Mouse (Mus musculus) C2C12 (cell line): ENCODE results near the gene Gm20388.

Experiments used
- CEBPB ChIP-seq: IDR thresholded peaks from one replicate; pipeline ENCODE4 v1.6.1; 2011; ENCODE audit warnings: low read depth, mild to moderate bottlenecking, control low read depth, moderate library complexity
- CTCF ChIP-seq: IDR thresholded peaks from one replicate; pipeline ENCODE4 v1.5.1; 2011; ENCODE audit not compliant: control insufficient read depth, insufficient read depth, insufficient read length
- FOSL1 ChIP-seq: IDR thresholded peaks from one replicate; pipeline ENCODE4 v1.8.0; 2011; ENCODE audit warnings: mild to moderate bottlenecking, low read length; ENCODE audit not compliant: poor library complexity, insufficient read depth, severe bottlenecking
- MAX ChIP-seq: IDR thresholded peaks from one replicate; pipeline ENCODE4 v1.6.1; 2011; ENCODE audit warnings: mild to moderate bottlenecking, control low read depth
- MYOG ChIP-seq: IDR thresholded peaks from one replicate; pipeline ENCODE4 v1.6.1; 2011; ENCODE audit not compliant: control insufficient read depth, insufficient read length; ENCODE audit errors: extremely low read depth
- USF1 ChIP-seq: IDR thresholded peaks from one replicate; pipeline ENCODE4 v1.6.1; 2011; ENCODE audit warnings: low read depth, mild to moderate bottlenecking, control low read depth, moderate library complexity

GRCm38 (mm10) chr8:121731060-121731459 lies 1820.4 kb downstream of the Gm20388 start:
- no peak for TF ChIP-seq MAX
- TF ChIP-seq USF1, result no peak
- TF ChIP-seq CTCF, result no peak
- no peak for TF ChIP-seq FOSL1
- no peak for TF ChIP-seq CEBPB
- TF ChIP-seq MYOG, result no peak
